Mouse (Mus musculus): ENCODE measurements around the gene Esp8. TPM values are rescaled to one million over a fixed set of nuclear protein-coding genes. Genes with fewer than 3 reads are reported as not detected.
"Not testable (repeated sequence)": the region's sequence is repeated elsewhere in the genome, so short reads cannot be mapped to it uniquely, and the experiment has no call there.

Gene Esp8
- polyA plus RNA-seq (2014; fragmentation: Nextera tagmentation; extraction: Ambion mirVana) = not detected in 2 replicates

DNA sequence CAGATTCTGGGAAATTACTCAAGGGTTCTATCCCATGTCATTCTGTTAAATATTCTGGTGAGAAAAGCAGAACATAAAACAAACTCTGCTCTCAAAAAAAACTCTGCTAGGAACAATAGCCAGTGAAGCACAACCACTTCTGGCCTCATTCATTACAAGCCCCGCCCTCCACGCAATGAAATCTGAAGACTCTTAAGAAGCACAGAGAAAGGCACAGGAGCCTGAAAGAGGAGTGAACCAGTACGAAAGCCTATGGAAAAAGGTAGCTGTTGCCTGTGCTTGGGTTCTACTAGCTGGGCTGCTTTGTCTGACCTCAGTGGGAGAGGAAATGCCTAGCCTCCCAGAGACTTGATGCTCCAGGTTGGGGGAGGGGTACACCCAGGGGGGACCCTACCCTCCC lies at the start of gene Esp8:
Esp8 (plus strand) TSS at position 205 of the 400 bp plus-strand sequence.
- no peak for ATAC-seq (replicated peaks; ENCODE audit: insufficient number of reproducible peaks, low FRiP score, low TSS enrichment)
- H3K27ac ChIP-seq (ENCODE audit: low read depth, low read length) = no peak within 1 kb of the TSS
- no peaks in the 10 kb centered on the region for H3K36me3 ChIP-seq (ENCODE audit: control insufficient read depth, insufficient read depth, low read length)
- no peaks in the 10 kb centered on the region for H3K4me1 ChIP-seq (ENCODE audit: control insufficient read depth, insufficient read depth, low read length)
- H3K4me3 ChIP-seq (ENCODE audit: low read depth, low read length) = no peak within 1 kb of the TSS
- no peak within 1 kb of the TSS for H3K4me2 ChIP-seq
- no peak within 1 kb of the TSS for H3K9ac ChIP-seq (ENCODE audit: low read depth, low read length)
- 67% methylated on average over 3 of the region's 3 CpGs for WGBS (ENCODE audit: insufficient replicate concordance)
- no peaks in the 10 kb centered on the region for H3K27me3 ChIP-seq (ENCODE audit: control insufficient read depth, insufficient read depth, low read length)
- no peaks in the 10 kb centered on the region for H3K9me3 ChIP-seq (replicated peaks; ENCODE audit: control insufficient read depth, low read length)

DNA sequence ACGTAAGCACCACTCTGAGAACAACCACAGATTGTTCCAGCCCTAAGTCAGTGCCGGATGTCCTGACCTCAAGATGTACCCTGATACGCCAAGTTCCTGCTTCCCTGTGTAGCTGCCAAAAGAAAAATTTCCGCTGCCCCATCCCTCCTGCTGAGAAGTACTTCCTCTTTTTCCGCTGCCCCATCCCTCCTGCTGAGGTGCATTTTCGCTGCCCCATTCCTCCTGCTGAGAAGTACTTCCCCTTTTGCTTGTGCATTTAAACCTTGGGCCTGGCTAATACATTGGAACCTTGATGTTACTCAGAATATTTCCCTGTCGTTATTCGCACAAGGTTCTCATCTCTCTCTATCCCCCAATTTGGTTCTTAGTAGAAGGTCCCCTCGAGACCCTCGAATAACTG lies 36.3 kb upstream of the Esp8 start:
- not testable (repeated sequence) for H3K27ac ChIP-seq (ENCODE audit: low read depth, low read length); H3K9ac ChIP-seq (ENCODE audit: low read depth, low read length); H3K9me3 ChIP-seq (replicated peaks; ENCODE audit: control insufficient read depth, low read length); H3K27me3 ChIP-seq (ENCODE audit: control insufficient read depth, insufficient read depth, low read length); H3K4me2 ChIP-seq; H3K4me3 ChIP-seq (ENCODE audit: low read depth, low read length); H3K36me3 ChIP-seq (ENCODE audit: control insufficient read depth, insufficient read depth, low read length); H3K4me1 ChIP-seq (ENCODE audit: control insufficient read depth, insufficient read depth, low read length); ATAC-seq (replicated peaks; ENCODE audit: insufficient number of reproducible peaks, low FRiP score, low TSS enrichment)
- WGBS (ENCODE audit: insufficient replicate concordance) = 65% methylated on average over 10 of the region's 10 CpGs

DNA sequence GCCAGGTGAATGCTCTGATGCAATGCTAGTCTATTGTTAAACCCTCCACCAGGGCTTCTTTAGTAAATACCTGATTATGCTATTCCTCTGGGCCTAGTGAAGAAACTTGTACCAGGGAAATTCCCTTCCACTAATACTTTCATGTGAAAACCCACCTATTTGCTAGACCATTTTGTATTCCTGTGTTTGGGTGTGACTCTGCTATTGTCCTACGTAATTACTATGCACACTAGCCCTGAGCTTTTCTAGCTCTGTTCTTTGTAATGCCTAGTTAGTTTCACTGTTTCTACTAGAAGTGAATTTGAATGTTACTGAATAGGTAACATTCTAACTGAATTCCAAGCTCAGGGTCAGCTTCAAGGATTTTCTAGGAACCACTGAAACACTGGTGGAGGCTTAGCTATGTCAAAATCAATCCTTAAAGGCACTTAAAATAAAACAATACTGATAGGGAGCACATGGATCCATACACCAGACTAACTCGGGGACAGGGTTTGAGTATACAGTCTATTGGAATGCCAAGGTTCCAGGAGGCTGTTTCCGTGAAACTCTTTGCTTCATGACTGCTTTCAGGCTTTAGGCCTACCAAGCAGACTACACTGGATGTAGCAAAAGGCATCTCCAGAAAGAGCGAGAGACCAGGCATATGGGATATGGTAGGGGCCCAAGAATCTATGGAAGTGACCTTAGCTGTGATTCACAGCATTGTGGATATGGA lies 24.2 kb upstream of the Esp8 start:
- not testable (repeated sequence) for ATAC-seq (replicated peaks; ENCODE audit: insufficient number of reproducible peaks, low FRiP score, low TSS enrichment); H3K4me1 ChIP-seq (ENCODE audit: control insufficient read depth, insufficient read depth, low read length); H3K9me3 ChIP-seq (replicated peaks; ENCODE audit: control insufficient read depth, low read length); H3K27ac ChIP-seq (ENCODE audit: low read depth, low read length); H3K36me3 ChIP-seq (ENCODE audit: control insufficient read depth, insufficient read depth, low read length); H3K27me3 ChIP-seq (ENCODE audit: control insufficient read depth, insufficient read depth, low read length); H3K4me3 ChIP-seq (ENCODE audit: low read depth, low read length); H3K4me2 ChIP-seq; H3K9ac ChIP-seq (ENCODE audit: low read depth, low read length)
- 76% methylated on average over 4 of the region's 4 CpGs for WGBS (ENCODE audit: insufficient replicate concordance)

DNA sequence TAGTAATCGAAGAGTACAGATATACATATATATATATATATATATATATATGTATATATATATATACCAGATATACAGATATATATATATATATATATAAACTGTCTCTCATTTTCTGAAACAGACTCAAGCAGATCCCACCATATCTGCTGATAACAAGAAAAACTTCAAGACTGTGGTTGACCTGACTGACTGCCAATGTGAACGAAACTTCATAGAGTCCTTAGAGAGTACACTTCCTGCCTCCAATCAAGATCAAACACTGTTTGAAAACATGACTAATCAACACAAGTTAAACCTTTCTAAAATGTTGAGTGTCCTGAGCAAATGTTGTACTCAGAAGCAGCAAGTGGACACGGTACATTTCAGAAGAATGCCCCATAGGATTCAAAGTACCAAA lies 10.0 kb downstream of the Esp8 start:
- H3K9ac ChIP-seq (ENCODE audit: low read depth, low read length) = no peak overlapping the region
- WGBS (ENCODE audit: insufficient replicate concordance) = 68% methylated on average over 3 of the region's 3 CpGs
- no peaks in the 10 kb centered on the region for H3K9me3 ChIP-seq (replicated peaks; ENCODE audit: control insufficient read depth, low read length)
- no peaks in the 10 kb centered on the region for H3K4me1 ChIP-seq (ENCODE audit: control insufficient read depth, insufficient read depth, low read length)
- ATAC-seq (replicated peaks; ENCODE audit: insufficient number of reproducible peaks, low FRiP score, low TSS enrichment) = no peak
- no peak overlapping the region for H3K27ac ChIP-seq (ENCODE audit: low read depth, low read length)
- no peak overlapping the region for H3K4me3 ChIP-seq (ENCODE audit: low read depth, low read length)
- H3K27me3 ChIP-seq (ENCODE audit: control insufficient read depth, insufficient read depth, low read length) = no peaks in the 10 kb centered on the region
- H3K36me3 ChIP-seq (ENCODE audit: control insufficient read depth, insufficient read depth, low read length) = no peaks in the 10 kb centered on the region
- no peak overlapping the region for H3K4me2 ChIP-seq

DNA sequence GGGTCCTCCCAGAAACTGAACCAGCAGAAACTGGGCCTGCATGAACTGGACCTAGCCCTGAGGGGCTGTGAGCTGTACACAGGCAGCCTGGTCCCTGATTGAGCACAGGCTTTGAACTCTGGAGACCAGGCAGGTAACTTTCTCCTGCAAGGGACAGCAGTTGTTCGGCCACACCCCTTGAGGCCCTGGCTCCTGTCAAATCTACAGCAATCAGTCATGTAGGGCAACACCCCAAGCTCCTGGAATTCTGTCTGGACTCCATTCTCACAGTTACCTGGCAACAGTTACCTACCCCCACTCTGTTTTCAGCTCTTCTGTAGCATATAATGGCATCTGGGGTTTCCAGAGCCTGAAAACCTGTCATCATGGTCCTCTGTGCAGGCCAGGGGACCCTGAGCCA lies 11.3 kb downstream of the Esp8 start:
- H3K9me3 ChIP-seq (replicated peaks; ENCODE audit: control insufficient read depth, low read length) = no peaks in the 10 kb centered on the region

DNA sequence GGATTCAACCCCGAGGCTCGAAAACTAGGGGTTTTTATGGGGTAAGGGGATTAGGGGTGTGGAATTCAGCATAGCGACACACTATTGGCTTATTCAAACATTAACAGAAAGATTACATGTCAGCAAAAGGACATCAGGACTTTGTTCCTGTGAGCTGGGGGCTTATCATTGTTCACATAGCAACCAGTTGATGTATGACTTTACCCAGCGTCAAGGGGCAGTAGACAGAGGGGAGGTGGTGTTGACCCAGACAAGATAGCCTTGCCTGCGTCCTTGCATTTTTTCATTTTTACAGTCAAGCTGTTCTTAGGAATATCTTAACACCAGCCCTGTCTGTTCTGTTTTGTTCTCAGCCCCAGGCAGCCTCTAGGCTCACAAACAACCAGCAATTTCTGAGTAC lies 27.2 kb downstream of the Esp8 start:
- H3K27ac ChIP-seq (ENCODE audit: low read depth, low read length); ATAC-seq (replicated peaks; ENCODE audit: insufficient number of reproducible peaks, low FRiP score, low TSS enrichment); H3K4me2 ChIP-seq; H3K9ac ChIP-seq (ENCODE audit: low read depth, low read length); H3K27me3 ChIP-seq (ENCODE audit: control insufficient read depth, insufficient read depth, low read length); H3K4me1 ChIP-seq (ENCODE audit: control insufficient read depth, insufficient read depth, low read length); H3K36me3 ChIP-seq (ENCODE audit: control insufficient read depth, insufficient read depth, low read length); H3K9me3 ChIP-seq (replicated peaks; ENCODE audit: control insufficient read depth, low read length); H3K4me3 ChIP-seq (ENCODE audit: low read depth, low read length): not testable (repeated sequence)
- WGBS (ENCODE audit: insufficient replicate concordance) = 39% methylated on average over 5 of the region's 5 CpGs

More for the DNA sequence above, 11.3 kb downstream of the Esp8 start:
- H3K27ac ChIP-seq (ENCODE audit: low read depth, low read length) = no peak overlapping the region
- no peaks in the 10 kb centered on the region for H3K36me3 ChIP-seq (ENCODE audit: control insufficient read depth, insufficient read depth, low read length)
- no peak for ATAC-seq (replicated peaks; ENCODE audit: insufficient number of reproducible peaks, low FRiP score, low TSS enrichment)
- H3K4me3 ChIP-seq (ENCODE audit: low read depth, low read length) = no peak overlapping the region
- no peak overlapping the region for H3K4me2 ChIP-seq
- no peaks in the 10 kb centered on the region for H3K4me1 ChIP-seq (ENCODE audit: control insufficient read depth, insufficient read depth, low read length)
- H3K9ac ChIP-seq (ENCODE audit: low read depth, low read length) = no peak overlapping the region
- H3K27me3 ChIP-seq (ENCODE audit: control insufficient read depth, insufficient read depth, low read length) = no peaks in the 10 kb centered on the region
- WGBS (ENCODE audit: insufficient replicate concordance) = 64% methylated on average over 1 of the region's 1 CpGs

DNA sequence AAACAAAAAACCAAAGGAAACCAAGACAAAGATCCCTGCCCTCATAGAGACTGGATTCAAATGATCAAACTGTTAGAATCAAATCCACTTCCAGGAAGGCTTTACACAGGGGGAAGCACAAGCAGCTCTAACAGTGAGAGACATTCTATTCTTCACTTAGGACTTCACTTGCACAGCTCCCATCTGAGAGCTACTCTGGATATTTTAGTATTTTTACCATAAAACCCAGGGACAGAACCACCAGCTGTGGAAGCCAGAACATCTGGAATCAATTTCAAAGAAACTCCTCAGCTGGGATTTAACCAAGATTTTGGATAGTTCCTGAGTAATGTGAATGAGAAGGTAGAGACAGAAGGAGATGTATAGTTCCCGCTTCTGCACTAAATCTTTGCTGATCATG lies 33.6 kb downstream of the Esp8 start:
- no peak overlapping the region for H3K27ac ChIP-seq (ENCODE audit: low read depth, low read length)
- no peaks in the 10 kb centered on the region for H3K9me3 ChIP-seq (replicated peaks; ENCODE audit: control insufficient read depth, low read length)
- H3K4me2 ChIP-seq = no peak overlapping the region
- H3K36me3 ChIP-seq (ENCODE audit: control insufficient read depth, insufficient read depth, low read length) = no peaks in the 10 kb centered on the region
- no peak overlapping the region for H3K4me3 ChIP-seq (ENCODE audit: low read depth, low read length)
- no peak overlapping the region for H3K9ac ChIP-seq (ENCODE audit: low read depth, low read length)
- no peaks in the 10 kb centered on the region for H3K27me3 ChIP-seq (ENCODE audit: control insufficient read depth, insufficient read depth, low read length)
- 69% methylated on average over 1 of the region's 1 CpGs for WGBS (ENCODE audit: insufficient replicate concordance)
- ATAC-seq (replicated peaks; ENCODE audit: insufficient number of reproducible peaks, low FRiP score, low TSS enrichment) = no peak
- H3K4me1 ChIP-seq (ENCODE audit: control insufficient read depth, insufficient read depth, low read length) = no peaks in the 10 kb centered on the region

DNA sequence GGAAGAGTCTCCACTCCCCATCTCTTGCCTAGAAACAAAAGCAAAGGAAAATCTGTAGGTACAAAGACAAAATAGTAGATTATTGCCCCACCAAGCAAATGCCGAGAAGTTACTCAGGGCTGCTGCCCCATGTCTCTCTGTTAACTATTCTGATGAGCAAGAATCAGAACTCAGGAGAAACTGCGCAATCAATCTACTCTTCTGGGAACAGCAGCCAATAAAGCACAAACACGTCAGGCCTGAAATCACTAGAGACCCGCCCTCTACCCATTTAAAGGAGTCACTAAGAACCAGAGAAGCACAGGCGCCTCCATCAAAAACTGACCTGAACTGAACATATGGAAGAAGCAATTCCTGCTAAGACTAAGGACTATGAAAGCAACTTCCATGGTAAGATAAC lies 41.4 kb downstream of the Esp8 start, which contains the start of gene Esp6:
Esp6 (plus strand) TSS at position 301 of the 400 bp plus-strand sequence.
- H3K27ac ChIP-seq (ENCODE audit: low read depth, low read length) = no peak within 1 kb of the TSS
- no peak within 1 kb of the TSS for H3K9ac ChIP-seq (ENCODE audit: low read depth, low read length)
- no peaks in the 10 kb centered on the region for H3K9me3 ChIP-seq (replicated peaks; ENCODE audit: control insufficient read depth, low read length)
- no peak within 1 kb of the TSS for H3K4me2 ChIP-seq
- WGBS (ENCODE audit: insufficient replicate concordance) = 74% methylated on average over 5 of the region's 5 CpGs
- no peak for ATAC-seq (replicated peaks; ENCODE audit: insufficient number of reproducible peaks, low FRiP score, low TSS enrichment)
- H3K27me3 ChIP-seq (ENCODE audit: control insufficient read depth, insufficient read depth, low read length) = no peaks in the 10 kb centered on the region
- no peaks in the 10 kb centered on the region for H3K36me3 ChIP-seq (ENCODE audit: control insufficient read depth, insufficient read depth, low read length)
- no peaks in the 10 kb centered on the region for H3K4me1 ChIP-seq (ENCODE audit: control insufficient read depth, insufficient read depth, low read length)
- H3K4me3 ChIP-seq (ENCODE audit: low read depth, low read length) = no peak within 1 kb of the TSS
